Mouse (Mus musculus) forebrain, embryonic 12.5 days (tissue): Measurements from ENCODE around the gene Snf8. TPM values are rescaled to one million over a fixed set of nuclear protein-coding genes. Genes with fewer than 3 reads are reported as not detected.
A peak's percentile ranks its signal among the peaks of the same experiment; 100 is the strongest.

ENCODE experiments used
- ATAC-seq: fragments of 200-750 bp; cut with Nextera tagmentation; 2 replicates; pipeline ENCODE4 v1.8.0; 2017; ENCODE audit warnings: moderate TSS enrichment; ENCODE audit not compliant: low FRiP score
- H3K27ac ChIP-seq: fragments of 300-500 bp; sonication (generic); 2 replicates; pipeline ENCODE4 v1.5.1; 2016; ENCODE audit warnings: mild to moderate bottlenecking
- H3K27me3 ChIP-seq: fragments of 300-500 bp; sonication (generic); 2 replicates; pipeline ENCODE4 v1.6.1; 2016; ENCODE audit warnings: mild to moderate bottlenecking
- H3K36me3 ChIP-seq: fragments of 300-500 bp; sonication (generic); replicated peaks from 2 replicates; pipeline ENCODE4 v1.6.1; 2016; ENCODE audit warnings: mild to moderate bottlenecking
- H3K4me1 ChIP-seq: fragments of 300-500 bp; sonication (generic); 2 replicates; pipeline ENCODE4 v1.6.1; 2016
- H3K4me2 ChIP-seq: fragments of 300-500 bp; sonication (generic); 2 replicates; pipeline ENCODE4 v1.6.1; 2016; ENCODE audit warnings: mild to moderate bottlenecking, moderate library complexity
- H3K4me3 ChIP-seq: fragments of 300-500 bp; sonication (generic); replicated peaks from 2 replicates; pipeline ENCODE4 v1.5.1; 2016; ENCODE audit warnings: mild to moderate bottlenecking
- H3K9ac ChIP-seq: fragments of 300-500 bp; sonication (generic); 2 replicates; pipeline ENCODE4 v1.6.1; 2016; ENCODE audit warnings: mild to moderate bottlenecking
- H3K9me3 ChIP-seq: fragments of 300-500 bp; sonication (generic); 2 replicates; pipeline ENCODE4 v1.6.1; 2016
- WGBS: fragments of 180-500 bp; shearing (Covaris S2); methylation state at CpG from one replicate; pipeline ENCODE4 v1.1.7; 2016; 5-methylcytosine and 5-hydroxymethylcytosine counted together
- polyA plus RNA-seq: library from polyadenylated mRNA; unstranded; fragments of >200 nt; fragmentation: Nextera tagmentation; extraction: Ambion mirVana; gene quantifications from 2 replicates; pipeline ENCODE4 v1.2.1, GENCODE M21; 2016

Gene Snf8
- polyA plus RNA-seq, result 107 and 109 TPM in 2 replicates

DNA sequence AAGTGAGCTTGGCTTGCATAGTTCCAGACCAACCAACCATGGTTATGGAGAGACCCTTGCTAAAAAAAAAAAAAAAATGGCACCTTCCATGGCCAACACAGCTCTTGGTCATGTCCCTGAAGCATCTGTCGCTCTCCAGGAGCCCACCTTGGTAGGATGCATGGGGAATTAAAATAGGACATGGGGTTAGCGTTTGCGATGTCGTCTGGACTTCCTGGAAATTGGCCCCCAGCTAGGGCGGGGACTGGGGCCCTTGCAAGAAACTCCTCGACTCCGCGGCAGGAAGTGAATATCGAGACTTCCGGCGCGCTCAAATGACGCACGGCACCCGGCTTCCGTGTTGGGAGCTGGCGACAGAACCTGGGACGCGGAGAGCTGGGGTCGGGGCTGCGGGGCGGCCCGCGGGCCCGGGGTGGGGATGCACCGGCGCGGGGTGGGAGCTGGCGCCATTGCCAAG is at the start of gene Snf8:
TSS of gene Snf8 (plus strand) at position 290 of the 457 bp plus-strand sequence.
- 1% methylated on average over 29 of the region's 29 CpGs for WGBS
- Histone ChIP-seq H3K27me3 (0 out of 2 replicates have a peak, but pooled peaks cover 11% of the 10 kb centered on the region), H3K27ac (peak within 1 kb of the TSS; percentile 50; the same call in 1 of the 2 replicates), H3K9ac (peak within 1 kb of the TSS; percentile 74), H3K9me3 (no peaks in the 10 kb centered on the region), H3K4me1 (peaks cover 15% of the 10 kb centered on the region), H3K4me2 (peak within 1 kb of the TSS; percentile 98), H3K36me3 (peaks cover 10% of the 10 kb centered on the region), H3K4me3 (peak within 1 kb of the TSS; percentile 78)
- ATAC-seq, result peak; percentile 75; the same call in 1 of the 2 replicates

DNA sequence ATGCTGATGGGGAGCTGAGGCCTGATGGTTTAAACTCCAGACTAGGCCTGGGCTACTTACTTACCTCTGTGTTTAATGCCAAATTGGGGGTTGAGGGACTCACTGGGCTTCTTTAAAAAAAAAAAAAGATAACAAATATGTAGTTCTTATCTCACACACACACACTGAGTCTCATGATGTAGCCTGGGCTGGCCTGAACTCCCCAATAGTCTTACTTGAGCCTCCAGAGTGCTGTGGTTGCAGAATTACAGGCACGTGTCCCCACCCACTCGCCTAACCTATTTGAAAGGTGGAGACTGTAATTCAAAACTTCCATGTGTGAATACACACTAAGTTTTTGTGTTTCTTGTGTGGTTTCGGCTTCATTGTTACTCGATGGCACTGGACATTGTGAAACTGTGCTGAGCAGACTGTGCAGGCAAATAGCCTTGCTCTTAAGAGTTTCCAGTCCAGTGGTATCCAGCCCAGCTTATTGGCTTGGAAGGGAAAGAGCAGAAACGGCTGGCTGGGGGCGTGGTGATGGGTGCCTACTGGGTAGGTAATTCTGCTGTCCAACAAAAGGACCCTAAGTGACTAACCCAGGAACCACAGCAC is 46.7 kb upstream of the Snf8 start:
- 71% methylated on average over 6 of the region's 6 CpGs for WGBS
- no peaks in the 10 kb centered on the region for H3K27me3 ChIP-seq
- peak overlapping the region; percentile 19; the same call in 1 of the 2 replicates for H3K4me2 ChIP-seq
- no peak overlapping the region for H3K9ac ChIP-seq
- H3K4me1 ChIP-seq, result peaks cover 65% of the 10 kb centered on the region
- no peak for ATAC-seq
- peak overlapping the region; percentile 75 for H3K27ac ChIP-seq
- no peak overlapping the region for H3K4me3 ChIP-seq
- H3K36me3 ChIP-seq, result peaks cover 5% of the 10 kb centered on the region
- no peaks in the 10 kb centered on the region for H3K9me3 ChIP-seq

DNA sequence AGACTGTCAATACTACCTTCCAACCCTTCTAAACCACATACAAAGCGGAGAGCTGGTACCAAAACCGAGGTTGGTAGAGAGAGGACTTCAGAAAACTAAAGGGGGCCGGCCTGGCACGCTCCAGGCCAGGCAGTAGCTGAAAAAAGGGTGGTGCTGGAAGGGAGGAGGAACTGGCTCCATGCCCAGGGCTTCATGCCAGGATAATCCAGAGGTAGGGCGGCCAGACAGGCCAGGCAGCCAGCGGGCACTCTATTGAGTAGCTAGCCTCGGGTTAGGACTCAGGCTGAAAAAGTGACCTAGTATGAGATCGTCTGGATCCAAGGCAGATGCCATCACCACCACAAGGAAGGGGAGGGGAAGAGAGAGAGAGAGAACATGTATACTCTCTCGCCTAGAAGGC is 46.2 kb upstream of the Snf8 start:
- Histone ChIP-seq H3K36me3 (peaks cover 5% of the 10 kb centered on the region), H3K27me3 (no peaks in the 10 kb centered on the region), H3K9me3 (no peaks in the 10 kb centered on the region), H3K9ac (no peak overlapping the region; the same call in 1 of the 2 replicates), H3K4me1 (peaks cover 65% of the 10 kb centered on the region), H3K4me2 (peak overlapping the region; percentile 19; the same call in 1 of the 2 replicates), H3K4me3 (no peak overlapping the region), H3K27ac (peak overlapping the region; percentile 75)
- WGBS, result 62% methylated on average over 9 of the region's 9 CpGs
- ATAC-seq, result peak; percentile 8; the same call in 1 of the 2 replicates

DNA sequence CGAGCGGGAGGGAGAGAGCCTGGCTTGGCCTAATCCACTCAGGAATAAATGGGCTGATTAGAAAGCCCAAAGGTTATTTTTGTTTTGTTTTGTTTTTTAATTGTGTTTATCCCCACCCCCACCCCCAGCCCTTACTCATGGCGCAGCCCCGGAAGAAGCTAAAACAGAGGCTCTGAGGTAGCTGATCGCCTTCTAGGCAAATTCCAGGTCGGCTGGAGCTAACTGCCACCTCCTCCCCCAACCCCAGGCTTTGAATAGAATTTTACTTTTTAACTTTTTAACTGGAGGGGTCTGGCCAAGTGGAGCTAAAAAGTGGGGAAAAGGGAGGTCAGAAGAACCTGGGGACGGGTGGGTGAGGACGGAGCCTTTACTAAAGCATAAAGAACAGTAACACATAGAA is 44.8 kb upstream of the Snf8 start:
- peak overlapping the region; percentile 45; the same call in 1 of the 2 replicates for H3K4me3 ChIP-seq

DNA sequence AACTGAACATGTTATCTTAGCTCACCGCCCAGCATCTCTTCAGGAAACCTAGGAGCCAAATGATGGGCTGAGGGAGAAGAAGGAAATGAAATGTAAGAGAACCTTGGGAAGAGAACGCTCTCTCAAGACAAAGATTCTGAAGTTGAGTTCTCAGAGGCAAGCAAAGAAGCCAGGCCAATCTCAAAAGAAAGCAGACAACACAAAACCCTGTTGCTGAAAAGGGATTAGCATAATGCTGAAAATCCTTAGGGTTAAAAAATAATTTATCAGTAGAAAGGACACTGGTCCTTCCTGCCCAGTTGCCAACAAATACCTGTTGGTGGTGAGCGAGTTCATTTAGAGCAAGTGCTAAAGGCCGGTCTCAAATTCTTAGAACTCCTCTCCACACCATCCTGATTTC is 44.3 kb upstream of the Snf8 start:
- Histone ChIP-seq H3K4me3 (peak overlapping the region; percentile 45), H3K9me3 (0 out of 2 replicates have a peak, but pooled peaks cover 8% of the 10 kb centered on the region), H3K4me2 (peak overlapping the region; percentile 74), H3K27ac (peak overlapping the region; percentile 97), H3K27me3 (no peaks in the 10 kb centered on the region), H3K36me3 (peaks cover 24% of the 10 kb centered on the region), H3K4me1 (peaks cover 61% of the 10 kb centered on the region), H3K9ac (peak overlapping the region; percentile 79)
- 15% methylated on average over 4 of the region's 4 CpGs for WGBS
- ATAC-seq, result no peak

More for the DNA sequence above, 44.8 kb upstream of the Snf8 start:
- H3K4me2 ChIP-seq, result peak overlapping the region; percentile 74
- no peaks in the 10 kb centered on the region for H3K27me3 ChIP-seq
- H3K4me1 ChIP-seq, result peaks cover 61% of the 10 kb centered on the region
- 15% methylated on average over 8 of the region's 8 CpGs for WGBS
- peak overlapping the region; percentile 97 for H3K27ac ChIP-seq
- no peak for ATAC-seq
- H3K9ac ChIP-seq, result peak overlapping the region; percentile 79
- peaks cover 18% of the 10 kb centered on the region for H3K36me3 ChIP-seq
- 0 out of 2 replicates have a peak, but pooled peaks cover 8% of the 10 kb centered on the region for H3K9me3 ChIP-seq

DNA sequence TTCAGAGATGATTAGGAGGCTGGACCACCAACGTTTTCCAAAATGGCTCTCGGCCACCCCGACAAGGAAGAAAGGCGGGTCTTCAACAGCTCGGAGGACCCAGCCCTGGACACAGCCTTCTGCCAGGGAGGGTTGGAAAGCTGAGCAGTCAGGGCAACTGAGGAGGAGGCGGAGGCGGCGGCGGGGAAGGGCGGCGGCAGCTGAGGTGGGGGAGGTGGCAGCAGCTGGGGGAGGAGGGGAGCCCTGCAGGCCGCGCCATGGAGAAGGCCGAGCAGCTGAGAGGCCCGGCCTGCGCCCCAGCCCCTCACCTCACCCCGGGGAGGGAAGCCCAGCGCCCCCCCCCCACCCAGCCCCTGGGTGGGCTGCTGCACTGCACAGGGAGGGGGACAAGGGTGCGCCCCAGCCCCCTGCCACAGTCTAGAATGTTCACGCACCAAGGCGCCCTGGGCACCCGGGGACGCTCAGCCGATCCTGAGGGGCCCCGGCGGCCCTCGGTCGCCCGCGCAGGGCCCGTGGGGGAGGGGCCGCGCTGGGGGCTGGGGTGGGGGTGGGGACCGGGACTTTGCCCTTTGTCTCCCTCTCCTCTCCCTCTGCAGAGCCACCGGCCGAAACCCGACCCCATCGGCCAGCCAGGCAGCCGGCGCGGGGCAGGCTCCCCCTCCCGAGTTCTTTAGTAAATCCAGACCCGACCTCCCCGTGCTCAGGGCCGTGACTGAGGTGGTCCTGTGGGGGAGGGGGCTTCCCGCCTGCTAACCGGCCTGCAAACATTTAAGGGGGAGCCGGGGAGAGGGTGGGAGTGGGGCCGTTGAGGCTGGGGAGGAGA is 43.6 kb upstream of the Snf8 start:
- Histone ChIP-seq H3K27me3 (no peaks in the 10 kb centered on the region), H3K9ac (peak overlapping the region; percentile 79), H3K4me1 (peaks cover 59% of the 10 kb centered on the region), H3K9me3 (0 out of 2 replicates have a peak, but pooled peaks cover 8% of the 10 kb centered on the region), H3K36me3 (peaks cover 30% of the 10 kb centered on the region), H3K4me3 (peak overlapping the region; percentile 45), H3K27ac (peak overlapping the region; percentile 97), H3K4me2 (peak overlapping the region; percentile 74)
- ATAC-seq, result peak; percentile 86
- 2% methylated on average over 37 of the region's 49 CpGs for WGBS

DNA sequence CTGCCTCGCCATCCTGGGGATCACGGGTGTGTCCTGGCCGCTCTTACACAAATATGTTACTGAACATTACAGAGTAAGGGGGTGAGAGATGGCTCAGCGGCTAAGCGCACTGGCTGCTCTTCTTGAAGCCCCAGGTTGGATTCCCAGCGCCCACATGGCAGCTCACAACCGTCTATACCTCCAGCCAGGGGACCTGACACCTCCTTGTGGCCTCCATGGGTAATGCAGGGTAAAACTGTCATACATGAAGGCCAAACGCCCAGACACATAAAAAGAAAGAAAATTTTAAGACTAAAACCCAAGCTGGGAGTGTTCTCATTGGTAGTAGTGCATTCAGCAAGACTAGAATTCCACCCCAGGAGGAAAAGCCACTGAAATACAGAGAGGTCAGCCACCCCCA is 40.5 kb upstream of the Snf8 start:
- H3K27me3 ChIP-seq, result no peaks in the 10 kb centered on the region
- H3K9ac ChIP-seq, result no peak overlapping the region
- no peak overlapping the region for H3K4me3 ChIP-seq
- H3K27ac ChIP-seq, result no peak overlapping the region
- H3K36me3 ChIP-seq, result peaks cover 39% of the 10 kb centered on the region
- H3K4me1 ChIP-seq, result peaks cover 48% of the 10 kb centered on the region
- 97% methylated on average over 8 of the region's 8 CpGs for WGBS
- ATAC-seq, result no peak
- H3K9me3 ChIP-seq, result 0 out of 2 replicates have a peak, but pooled peaks cover 8% of the 10 kb centered on the region
- no peak overlapping the region for H3K4me2 ChIP-seq

DNA sequence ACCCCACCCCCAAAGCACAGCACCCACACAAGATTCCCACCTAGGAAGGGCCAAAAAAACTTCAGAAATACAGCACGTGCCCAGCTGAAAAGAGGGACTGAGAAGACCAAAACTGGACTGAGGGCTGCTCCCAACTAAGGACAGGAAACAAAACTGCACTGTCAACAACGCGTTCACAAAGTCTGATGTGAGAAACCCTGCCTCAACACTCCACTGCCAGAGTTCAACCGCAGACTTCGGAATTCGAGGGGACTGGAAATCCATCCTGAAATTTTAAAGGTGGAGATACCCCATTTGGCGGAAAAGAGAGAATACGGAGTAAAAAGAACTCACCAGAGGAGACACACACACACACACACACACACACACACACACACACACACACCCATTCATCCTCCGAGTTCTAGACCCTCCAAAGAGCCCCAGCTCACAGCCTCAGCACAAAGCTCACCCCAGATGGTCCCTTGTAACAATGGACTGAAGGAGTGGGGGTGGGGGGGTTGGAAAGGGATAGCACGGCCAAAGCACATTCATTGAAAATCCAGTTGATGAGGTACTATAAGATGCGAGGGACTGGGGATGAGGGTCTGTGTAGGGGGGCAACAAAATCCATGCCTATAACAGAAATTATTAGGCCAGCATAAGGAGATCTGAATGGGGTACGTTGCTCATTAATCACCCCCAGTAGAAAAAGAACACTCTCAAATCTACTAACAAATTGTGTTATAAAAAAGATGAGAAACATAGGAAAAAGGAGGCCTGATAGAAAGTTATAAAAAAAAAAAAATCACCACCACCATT is 31.4 kb upstream of the Snf8 start:
- WGBS, result 1% methylated on average over 12 of the region's 12 CpGs
- no peak for ATAC-seq
- H3K27me3 ChIP-seq, result no peaks in the 10 kb centered on the region
- peak overlapping the region; percentile 81 for H3K4me2 ChIP-seq
- peak overlapping the region; percentile 94 for H3K9ac ChIP-seq
- peak overlapping the region; percentile 96 for H3K4me3 ChIP-seq
- H3K27ac ChIP-seq, result peak overlapping the region; percentile 76
- no peaks in the 10 kb centered on the region for H3K36me3 ChIP-seq
- peaks cover 30% of the 10 kb centered on the region for H3K4me1 ChIP-seq
- H3K9me3 ChIP-seq, result no peaks in the 10 kb centered on the region

DNA sequence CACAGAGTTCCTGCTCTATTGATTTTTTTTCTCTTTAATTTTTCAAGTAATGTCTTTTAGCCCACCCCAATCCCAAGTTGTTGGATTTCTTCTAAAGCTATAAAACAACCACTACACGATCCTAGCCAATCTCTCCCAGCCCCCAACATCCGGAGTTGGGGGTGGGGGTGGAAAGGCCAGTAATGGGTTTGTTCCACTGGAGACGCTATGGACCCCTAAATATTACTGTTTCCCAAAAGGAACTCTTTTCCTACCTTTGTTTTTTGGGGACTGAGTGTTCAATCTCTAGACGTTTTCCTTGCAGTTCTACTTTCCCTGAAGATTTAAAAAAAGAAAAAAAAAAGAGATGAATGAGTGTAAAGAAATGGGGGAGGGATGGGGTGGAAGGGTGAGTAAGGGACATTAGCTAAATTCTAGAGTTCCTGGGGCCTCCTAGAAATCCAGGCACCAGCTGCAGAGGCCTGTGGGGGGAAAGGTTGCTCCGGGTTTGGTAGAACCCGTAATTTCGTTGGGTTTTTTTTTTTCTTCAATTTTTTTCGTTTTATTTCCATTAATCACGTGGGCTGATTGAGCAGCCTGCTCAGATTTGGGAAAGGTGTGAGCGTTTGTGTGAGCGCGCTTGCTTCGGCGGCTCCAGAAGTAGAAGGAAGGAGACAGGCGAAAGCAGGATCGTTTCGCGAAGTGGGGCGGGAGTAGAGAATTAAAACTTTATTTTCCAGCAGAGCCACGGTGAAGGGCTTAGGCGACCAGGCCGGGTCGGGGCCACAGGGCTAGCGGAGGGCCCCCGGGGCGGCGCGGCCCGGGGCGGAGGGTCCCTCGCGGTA is 30.5 kb upstream of the Snf8 start:
- no peaks in the 10 kb centered on the region for H3K9me3 ChIP-seq
- ATAC-seq, result no peak
- peak overlapping the region; percentile 94 for H3K9ac ChIP-seq
- H3K27ac ChIP-seq, result peak overlapping the region; percentile 99
- peak overlapping the region; percentile 96 for H3K4me3 ChIP-seq
- peaks cover 32% of the 10 kb centered on the region for H3K4me1 ChIP-seq
- no peaks in the 10 kb centered on the region for H3K27me3 ChIP-seq
- WGBS, result under 1% methylated on average over 32 of the region's 32 CpGs
- no peaks in the 10 kb centered on the region for H3K36me3 ChIP-seq
- H3K4me2 ChIP-seq, result peak overlapping the region; percentile 81

DNA sequence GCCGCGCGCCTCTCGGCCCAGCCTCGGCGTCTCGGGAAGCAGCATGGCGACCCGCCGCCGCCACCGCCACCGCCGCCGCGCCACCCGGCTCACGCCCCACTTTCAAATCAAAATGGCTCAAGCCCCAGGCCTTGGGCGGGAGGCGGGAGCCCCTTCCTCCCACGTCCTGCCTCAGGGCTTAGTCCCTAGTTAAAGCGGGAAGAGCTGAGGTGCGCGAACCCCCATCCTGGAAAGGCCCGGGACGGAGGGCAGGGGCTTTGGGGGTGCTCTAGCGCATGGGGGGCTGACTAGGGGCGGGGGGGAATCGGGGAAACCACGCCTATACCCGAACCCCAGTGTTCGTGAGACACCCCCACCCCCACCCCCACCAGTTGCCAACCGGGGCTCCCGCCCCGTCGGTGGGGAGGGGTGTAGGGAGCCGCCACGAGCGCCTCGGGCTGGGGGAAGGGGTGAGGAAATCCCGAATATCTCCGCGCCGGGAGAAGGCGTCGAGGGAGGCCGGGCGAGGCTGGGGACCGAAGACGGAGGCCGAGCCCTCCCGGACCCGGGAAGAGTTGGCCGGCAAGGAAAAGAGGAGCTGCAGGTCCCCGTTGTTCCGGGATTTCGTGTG is 29.8 kb upstream of the Snf8 start:
- H3K27ac ChIP-seq, result peak overlapping the region; percentile 99
- under 1% methylated on average over 57 of the region's 57 CpGs for WGBS
- peak; percentile 13 for ATAC-seq
- H3K27me3 ChIP-seq, result no peaks in the 10 kb centered on the region
- peaks cover 32% of the 10 kb centered on the region for H3K4me1 ChIP-seq
- H3K4me3 ChIP-seq, result peak overlapping the region; percentile 96
- H3K9me3 ChIP-seq, result no peaks in the 10 kb centered on the region
- H3K36me3 ChIP-seq, result no peaks in the 10 kb centered on the region
- H3K4me2 ChIP-seq, result peak overlapping the region; percentile 81
- peak overlapping the region; percentile 94 for H3K9ac ChIP-seq
